Mouse (Mus musculus): ENCODE results near the gene Spata17. TPM values are rescaled to one million over a fixed set of nuclear protein-coding genes. Genes with fewer than 3 reads are reported as not detected.

Spata17 gene
- total and polyA plus RNA-seq, 3 experiments, result 0.24 TPM; not detected in 2

GRCm38 (mm10) chr1:187008236-187008635 is 207.0 kb downstream of the Spata17 start:
- DNase-seq (ENCODE audit: extremely low read depth), result no peak
- Histone ChIP-seq H3K9ac (ENCODE audit: insufficient read depth, low read depth) (no peak overlapping the region), H3K27ac (ENCODE audit: insufficient read depth, low read depth) (no peak overlapping the region), H3K4me3 (replicated peaks in 1 of 3; ENCODE audit: low read depth in 2 of 3, low read length in 2 of 3, poor library complexity in 1 of 3) (no peak overlapping the region), H3K4me1 (ENCODE audit: control insufficient read depth in 1 of 2, insufficient read depth in 2 of 2) (peaks cover 5 to 52% of the 10 kb centered on the region in 2 experiments), H3K27me3 (replicated peaks) (no peaks in the 10 kb centered on the region), H3K79me2 (replicated peaks; ENCODE audit: control insufficient read depth, extremely low read depth, insufficient read depth, poor library complexity, severe bottlenecking) (no peaks in the 10 kb centered on the region), H3K36me3 (replicated peaks in 1 of 2; ENCODE audit: control insufficient read depth in 1 of 2, insufficient read depth in 1 of 2, low read length in 1 of 2) (no peaks in the 10 kb centered on the region), H3K9me3 (replicated peaks; ENCODE audit: low read length) (no peaks in the 10 kb centered on the region), H3K4me2 (ENCODE audit: insufficient read depth, low read depth, poor library complexity, severe bottlenecking) (no peak overlapping the region)
- in situ Hi-C loops (cut with MboI; ENCODE audit: low pct_ligation_motif_present, low pct_unique_long_range_greater_than_20kb, low sequenced_read_pairs), result no loop called here
- no peak for TF ChIP-seq JUN (IDR thresholded peaks at IDR 0.05; ENCODE audit: insufficient read depth, low read depth, low read length)
- TF ChIP-seq SMC3 (IDR thresholded peaks at IDR 0.05; ENCODE audit: low read depth, low read length), result no peak
- no peak for TF ChIP-seq MXI1 (IDR thresholded peaks at IDR 0.05; ENCODE audit: low read depth, low read length)
- no peak for TF ChIP-seq POLR2A (IDR thresholded peaks at IDR 0.05; ENCODE audit: low read depth, low read length)
- TF ChIP-seq MAX (IDR thresholded peaks at IDR 0.05; ENCODE audit: low read length), result no peak
- no peak for TF ChIP-seq IRF4 (IDR thresholded peaks at IDR 0.05; ENCODE audit: low read depth, low read length)
- TF ChIP-seq MEF2A (IDR thresholded peaks at IDR 0.05; ENCODE audit: borderline replicate concordance, low read depth, low read length), result no peak
- no peak for TF ChIP-seq KAT2A (IDR thresholded peaks at IDR 0.05; ENCODE audit: insufficient replicate concordance, low read length)
- dilution Hi-C loops (cut with MboI; ENCODE audit: extremely low pct_ligation_motif_present, extremely low pct_unique_long_range_greater_than_20kb, low sequenced_read_pairs), result no loop called here

GRCm38 (mm10) chr1:187006227-187006925 is 208.9 kb downstream of the Spata17 start:
- H3K79me2 ChIP-seq (replicated peaks; ENCODE audit: control insufficient read depth, extremely low read depth, insufficient read depth, poor library complexity, severe bottlenecking), result no peaks in the 10 kb centered on the region
- no peaks in the 10 kb centered on the region for H3K27me3 ChIP-seq (replicated peaks)
- peaks cover 8% of the 10 kb centered on the region for H3K9me3 ChIP-seq (replicated peaks; ENCODE audit: low read length)
- no peaks in the 10 kb centered on the region for H3K36me3 ChIP-seq (replicated peaks in 1 of 2; ENCODE audit: control insufficient read depth in 1 of 2, insufficient read depth in 1 of 2, low read length in 1 of 2)
- TF ChIP-seq ZKSCAN1 (IDR thresholded peaks at IDR 0.05; ENCODE audit: borderline replicate concordance, low read depth, low read length) (no peak), CTCF (conservative IDR thresholded peaks at IDR 0.05 in 1 of 2, IDR thresholded peaks at IDR 0.05 in 1 of 2; ENCODE audit: low read depth in 2 of 2, low read length in 2 of 2) (0 out of 4 replicates have a peak, but pooled peaks of 1 of the 2 experiments have one; percentile 5), E2F4 (IDR thresholded peaks at IDR 0.05; ENCODE audit: insufficient replicate concordance, low read depth, low read length) (no peak)
- H3K4me1 ChIP-seq (ENCODE audit: control insufficient read depth in 1 of 2, insufficient read depth in 2 of 2), result peaks cover 6 to 43% of the 10 kb centered on the region in 2 experiments
- in situ Hi-C loops (cut with MboI; ENCODE audit: low pct_ligation_motif_present, low pct_unique_long_range_greater_than_20kb, low sequenced_read_pairs), result no loop called here
- no peak overlapping the region for H3K27ac ChIP-seq (ENCODE audit: insufficient read depth, low read depth)
- no peak overlapping the region for H3K4me3 ChIP-seq (replicated peaks in 1 of 3; ENCODE audit: low read depth in 2 of 3, low read length in 2 of 3, poor library complexity in 1 of 3)
- DNase-seq (ENCODE audit: extremely low read depth), result no peak
- dilution Hi-C loops (cut with MboI; ENCODE audit: extremely low pct_ligation_motif_present, extremely low pct_unique_long_range_greater_than_20kb, low sequenced_read_pairs), result no loop called here
- H3K9ac ChIP-seq (ENCODE audit: insufficient read depth, low read depth), result no peak overlapping the region
- H3K4me2 ChIP-seq (ENCODE audit: insufficient read depth, low read depth, poor library complexity, severe bottlenecking), result no peak overlapping the region

- H3K9me3 ChIP-seq (replicated peaks; ENCODE audit: low read length), result peaks cover 17% of the 10 kb centered on the region
- no peak overlapping the region for H3K9ac ChIP-seq (ENCODE audit: insufficient read depth, low read depth)
- no peaks in the 10 kb centered on the region for H3K36me3 ChIP-seq (replicated peaks in 1 of 2; ENCODE audit: control insufficient read depth in 1 of 2, insufficient read depth in 1 of 2, low read length in 1 of 2)
- no peak for DNase-seq (ENCODE audit: extremely low read depth)
- in situ Hi-C loops (cut with MboI; ENCODE audit: low pct_ligation_motif_present, low pct_unique_long_range_greater_than_20kb, low sequenced_read_pairs), result no loop called here
- H3K27me3 ChIP-seq (replicated peaks), result no peaks in the 10 kb centered on the region
- dilution Hi-C loops (cut with MboI; ENCODE audit: extremely low pct_ligation_motif_present, extremely low pct_unique_long_range_greater_than_20kb, low sequenced_read_pairs), result no loop called here
- no peak overlapping the region for H3K27ac ChIP-seq (ENCODE audit: insufficient read depth, low read depth)
- no peak overlapping the region for H3K4me2 ChIP-seq (ENCODE audit: insufficient read depth, low read depth, poor library complexity, severe bottlenecking)
- H3K4me1 ChIP-seq (ENCODE audit: control insufficient read depth in 1 of 2, insufficient read depth in 2 of 2), result peaks cover 6 to 45% of the 10 kb centered on the region in 2 experiments
- TF ChIP-seq PAX5 (IDR thresholded peaks at IDR 0.05; ENCODE audit: low read length) (no peak), MAFK (IDR thresholded peaks at IDR 0.05; ENCODE audit: insufficient replicate concordance, low read length) (no peak), RCOR1 (conservative IDR thresholded peaks at IDR 0.05; ENCODE audit: low read depth, low read length) (no peak), KAT2A (IDR thresholded peaks at IDR 0.05; ENCODE audit: insufficient replicate concordance, low read length) (no peak), TCF12 (IDR thresholded peaks at IDR 0.05; ENCODE audit: low read depth, low read length) (no peak), CHD2 (IDR thresholded peaks at IDR 0.05; ENCODE audit: low read length) (no peak), E2F4 (IDR thresholded peaks at IDR 0.05; ENCODE audit: insufficient replicate concordance, low read depth, low read length) (no peak), MXI1 (IDR thresholded peaks at IDR 0.05; ENCODE audit: low read depth, low read length) (no peak), MAX (IDR thresholded peaks at IDR 0.05; ENCODE audit: low read length) (no peak), USF1 (IDR thresholded peaks at IDR 0.05; ENCODE audit: low read depth, low read length) (no peak), NELFE (IDR thresholded peaks at IDR 0.05; ENCODE audit: low read depth, low read length) (no peak), IRF4 (IDR thresholded peaks at IDR 0.05; ENCODE audit: low read depth, low read length) (no peak), UBTF (IDR thresholded peaks at IDR 0.05; ENCODE audit: low read depth, low read length) (no peak), HCFC1 (IDR thresholded peaks at IDR 0.05; ENCODE audit: low read depth, low read length) (no peak)
- no peak overlapping the region for H3K4me3 ChIP-seq (replicated peaks in 1 of 3; ENCODE audit: low read depth in 2 of 3, low read length in 2 of 3, poor library complexity in 1 of 3)
- H3K79me2 ChIP-seq (replicated peaks; ENCODE audit: control insufficient read depth, extremely low read depth, insufficient read depth, poor library complexity, severe bottlenecking), result no peaks in the 10 kb centered on the region
Observed at GRCm38 (mm10) chr1:187004306-187004705, 211.0 kb downstream of the Spata17 start.

Data from CH12.LX (cell line).